Mouse (Mus musculus) liver, adult 2 months (tissue): ENCODE results near the gene Nt5c2.

Source experiments
- CTCF ChIP-seq: fragments of 200-500 bp; IDR thresholded peaks from 2 replicates; pipeline ENCODE4 v1.5.1; 2011; ENCODE audit warnings: low read depth, low read length, control low read depth
- POLR2A ChIP-seq: fragments of 200-500 bp; IDR thresholded peaks from 2 replicates; pipeline ENCODE4 v1.6.1; 2011; ENCODE audit warnings: low read length, control low read depth; ENCODE audit not compliant: insufficient read depth; ENCODE audit errors: extremely low read depth

DNA sequence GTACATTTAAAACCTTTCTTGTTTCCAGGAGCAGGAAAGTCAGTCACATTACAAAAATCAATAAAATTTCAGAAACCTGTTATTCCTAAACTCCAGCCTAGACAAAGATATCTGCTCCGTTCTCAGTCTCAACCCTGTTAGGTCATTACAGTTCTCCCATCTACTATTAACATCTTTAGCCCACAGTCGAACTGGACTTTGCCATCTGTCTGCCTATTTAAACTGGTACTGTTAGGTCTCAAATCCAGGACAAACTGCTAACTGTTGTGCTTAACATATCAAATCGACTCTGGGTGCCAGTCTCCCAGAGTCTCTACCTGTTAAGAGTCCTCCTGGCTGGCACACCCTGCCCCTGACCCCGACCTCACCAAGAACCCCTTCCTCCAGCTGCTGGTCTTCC lies 109.0 kb downstream of the Nt5c2 start:
- no peak for TF ChIP-seq CTCF
- TF ChIP-seq POLR2A: no peak
